Mouse (Mus musculus): Measurements from ENCODE around the gene Tbxa2r. TPM values are rescaled to one million over a fixed set of nuclear protein-coding genes. Genes with fewer than 3 reads are reported as not detected.

The Tbxa2r gene
- total and polyA plus RNA-seq, 3 experiments, result 0.12 to 0.30 (median 0.13) TPM

- H3K4me1 ChIP-seq (ENCODE audit: control insufficient read depth in 1 of 2, insufficient read depth in 2 of 2), result peaks cover 6 to 18% of the 10 kb centered on the region in 2 experiments
- peak overlapping the region; percentile 64; the same call in 1 of the 2 replicates for H3K4me2 ChIP-seq (ENCODE audit: insufficient read depth, low read depth, poor library complexity, severe bottlenecking)
- peak overlapping the region; percentile 84 for H3K9ac ChIP-seq (ENCODE audit: insufficient read depth, low read depth)
- dilution Hi-C loops (cut with MboI; ENCODE audit: extremely low pct_ligation_motif_present, extremely low pct_unique_long_range_greater_than_20kb, low sequenced_read_pairs) (no loop called here), in situ Hi-C loops (cut with MboI; ENCODE audit: low pct_ligation_motif_present, low pct_unique_long_range_greater_than_20kb, low sequenced_read_pairs) (loop anchor here (5.0 kb wide), 1 partner anchor 148 kb away; no protein-coding TSS in a partner anchor)
- peaks cover 39 to 41% of the 10 kb centered on the region in 2 experiments for H3K36me3 ChIP-seq (replicated peaks in 1 of 2; ENCODE audit: control insufficient read depth in 1 of 2, insufficient read depth in 1 of 2, low read length in 1 of 2)
- peaks cover 19% of the 10 kb centered on the region for H3K79me2 ChIP-seq (replicated peaks; ENCODE audit: control insufficient read depth, extremely low read depth, insufficient read depth, poor library complexity, severe bottlenecking)
- 0 out of 2 replicates have a peak, but pooled peaks have one; percentile 4 for TF ChIP-seq SIN3A (IDR thresholded peaks at IDR 0.05; ENCODE audit: low read length)
- 0 out of 2 replicates have a peak, but pooled peaks have one; percentile 4 for TF ChIP-seq KAT2A (IDR thresholded peaks at IDR 0.05; ENCODE audit: insufficient replicate concordance, low read length)
- no peak for TF ChIP-seq USF2 (conservative IDR thresholded peaks at IDR 0.05; ENCODE audit: low read depth, low read length)
- no peak for TF ChIP-seq CHD1 (IDR thresholded peaks at IDR 0.05; ENCODE audit: low read depth, low read length)
- no peak; the same call in 1 of the 2 replicates for TF ChIP-seq TCF12 (IDR thresholded peaks at IDR 0.05; ENCODE audit: low read depth, low read length)
- peak; percentile 51 for TF ChIP-seq MXI1 (IDR thresholded peaks at IDR 0.05; ENCODE audit: low read depth, low read length)
- no peak for TF ChIP-seq RAD21 (IDR thresholded peaks at IDR 0.05; ENCODE audit: low read depth, low read length)
- peak; percentile 8; the same call in 1 of the 2 replicates for TF ChIP-seq ZMIZ1 (IDR thresholded peaks at IDR 0.05; ENCODE audit: low read depth, low read length)
- no peak for TF ChIP-seq TBP (conservative IDR thresholded peaks at IDR 0.05; ENCODE audit: low read depth, low read length)
- TF ChIP-seq NELFE (IDR thresholded peaks at IDR 0.05; ENCODE audit: low read depth, low read length), result no peak
- TF ChIP-seq USF1 (IDR thresholded peaks at IDR 0.05; ENCODE audit: low read depth, low read length), result no peak
- peak; percentile 74 for TF ChIP-seq BHLHE40 (IDR thresholded peaks at IDR 0.05; ENCODE audit: low read depth, low read length)
- no peak; the same call in 1 of the 2 replicates for TF ChIP-seq MAX (IDR thresholded peaks at IDR 0.05; ENCODE audit: low read length)
- TF ChIP-seq RCOR1 (conservative IDR thresholded peaks at IDR 0.05; ENCODE audit: low read depth, low read length), result peak; percentile 39; the same call in 1 of the 2 replicates
- TF ChIP-seq MAZ (IDR thresholded peaks at IDR 0.05; ENCODE audit: low read depth, low read length), result peak; percentile 24; the same call in 1 of the 2 replicates
- no peak for TF ChIP-seq ELF1 (IDR thresholded peaks at IDR 0.05; ENCODE audit: low read depth, low read length)
- DNase-seq (ENCODE audit: extremely low read depth), result no peak
- H3K27ac ChIP-seq (ENCODE audit: insufficient read depth, low read depth), result peak overlapping the region; percentile 49; the same call in 1 of the 2 replicates
- no peaks in the 10 kb centered on the region for H3K9me3 ChIP-seq (replicated peaks; ENCODE audit: low read length)
- no peaks in the 10 kb centered on the region for H3K27me3 ChIP-seq (replicated peaks)
- H3K4me3 ChIP-seq (replicated peaks in 1 of 3; ENCODE audit: low read depth in 2 of 3, low read length in 2 of 3, poor library complexity in 1 of 3), result peak overlapping the region; percentile 82 to 96 (median 87)
Measured at GRCm38 (mm10) chr10:81384605-81384982, 56.1 kb downstream of the Tbxa2r start.

Other genes with a start within 250 kb of the Tbxa2r start
Only the 20 nearest of the 33 such genes appear.
- 0.29 TPM in 1 of 2 replicates, not detected in the other for gene 4930442H23Rik, start 144.9 kb upstream of the Tbxa2r start, total RNA-seq (2012; rRNA removed)
- not detected in 2 replicates for gene 4930442H23Rik, start 144.9 kb upstream of the Tbxa2r start, total RNA-seq (2014; rRNA removed)
- 0.27 and 0.35 TPM in 2 replicates for gene 4930442H23Rik, start 144.9 kb upstream of the Tbxa2r start, polyA plus RNA-seq (2012; ENCODE audit: insufficient read length, low read depth)
- 0.08 TPM in 1 of 2 replicates, not detected in the other for gene Nmrk2, start 126.7 kb upstream of the Tbxa2r start, total RNA-seq (2012; rRNA removed)
- not detected in 2 replicates for gene Nmrk2, start 126.7 kb upstream of the Tbxa2r start, total RNA-seq (2014; rRNA removed)
- gene Nmrk2, start 126.7 kb upstream of the Tbxa2r start, polyA plus RNA-seq (2012; ENCODE audit: insufficient read length, low read depth), result not detected in 2 replicates
- gene Atcay, start 97.9 kb upstream of the Tbxa2r start, total RNA-seq (2012; rRNA removed), result 0.08 and 0.17 TPM in 2 replicates
- gene Atcay, start 97.9 kb upstream of the Tbxa2r start, total RNA-seq (2014; rRNA removed), result 0.05 TPM in 1 of 2 replicates, not detected in the other
- gene Atcay, start 97.9 kb upstream of the Tbxa2r start, polyA plus RNA-seq (2012; ENCODE audit: insufficient read length, low read depth), result 0.06 and 0.12 TPM in 2 replicates
- 5.5 and 13.5 TPM in 2 replicates for gene Zfr2, start 95.6 kb upstream of the Tbxa2r start, total RNA-seq (2012; rRNA removed)
- gene Zfr2, start 95.6 kb upstream of the Tbxa2r start, total RNA-seq (2014; rRNA removed), result 1.0 and 1.2 TPM in 2 replicates
- gene Zfr2, start 95.6 kb upstream of the Tbxa2r start, polyA plus RNA-seq (2012; ENCODE audit: insufficient read length, low read depth), result 2.4 and 2.7 TPM in 2 replicates
- 2.9 and 3.9 TPM in 2 replicates for gene Matk, start 75.8 kb upstream of the Tbxa2r start, total RNA-seq (2012; rRNA removed)
- 4.9 and 5.2 TPM in 2 replicates for gene Matk, start 75.8 kb upstream of the Tbxa2r start, total RNA-seq (2014; rRNA removed)
- 2.1 and 2.5 TPM in 2 replicates for gene Matk, start 75.8 kb upstream of the Tbxa2r start, polyA plus RNA-seq (2012; ENCODE audit: insufficient read length, low read depth)
- 128 and 140 TPM in 2 replicates for gene Mrpl54, start 61.8 kb upstream of the Tbxa2r start, total RNA-seq (2012; rRNA removed)
- gene Mrpl54, start 61.8 kb upstream of the Tbxa2r start, total RNA-seq (2014; rRNA removed), result 131 and 167 TPM in 2 replicates
- gene Mrpl54, start 61.8 kb upstream of the Tbxa2r start, polyA plus RNA-seq (2012; ENCODE audit: insufficient read length, low read depth), result 104 and 120 TPM in 2 replicates
- 104 and 149 TPM in 2 replicates for gene Apba3, start 61.8 kb upstream of the Tbxa2r start, total RNA-seq (2012; rRNA removed)
- 40.2 and 43.4 TPM in 2 replicates for gene Apba3, start 61.8 kb upstream of the Tbxa2r start, total RNA-seq (2014; rRNA removed)
- 43.2 and 47.4 TPM in 2 replicates for gene Apba3, start 61.8 kb upstream of the Tbxa2r start, polyA plus RNA-seq (2012; ENCODE audit: insufficient read length, low read depth)
- 4.8 and 7.2 TPM in 2 replicates for gene Tjp3, start 37.1 kb upstream of the Tbxa2r start, total RNA-seq (2012; rRNA removed)
- 0.42 TPM in 1 of 2 replicates, not detected in the other for gene Tjp3, start 37.1 kb upstream of the Tbxa2r start, total RNA-seq (2014; rRNA removed)
- 0.76 and 0.97 TPM in 2 replicates for gene Tjp3, start 37.1 kb upstream of the Tbxa2r start, polyA plus RNA-seq (2012; ENCODE audit: insufficient read length, low read depth)
- gene Pip5k1c, start 35.8 kb upstream of the Tbxa2r start, total RNA-seq (2012; rRNA removed), result 12.6 and 17.9 TPM in 2 replicates
- gene Pip5k1c, start 35.8 kb upstream of the Tbxa2r start, total RNA-seq (2014; rRNA removed), result 11.4 and 11.7 TPM in 2 replicates
- 46.7 and 51.4 TPM in 2 replicates for gene Pip5k1c, start 35.8 kb upstream of the Tbxa2r start, polyA plus RNA-seq (2012; ENCODE audit: insufficient read length, low read depth)
- gene Cactin, start 7.6 kb upstream of the Tbxa2r start, total RNA-seq (2012; rRNA removed), result 34.6 and 39.7 TPM in 2 replicates
- 19.9 and 21.4 TPM in 2 replicates for gene Cactin, start 7.6 kb upstream of the Tbxa2r start, total RNA-seq (2014; rRNA removed)
- gene Cactin, start 7.6 kb upstream of the Tbxa2r start, polyA plus RNA-seq (2012; ENCODE audit: insufficient read length, low read depth), result 39.3 and 39.5 TPM in 2 replicates
- 0.04 and 0.08 TPM in 2 replicates for gene Gipc3, start 14.5 kb downstream of the Tbxa2r start, total RNA-seq (2012; rRNA removed)
- gene Gipc3, start 14.5 kb downstream of the Tbxa2r start, total RNA-seq (2014; rRNA removed), result not detected in 2 replicates
- 0.09 TPM in 1 of 2 replicates, not detected in the other for gene Gipc3, start 14.5 kb downstream of the Tbxa2r start, polyA plus RNA-seq (2012; ENCODE audit: insufficient read length, low read depth)
- gene Hmg20b, start 21.7 kb downstream of the Tbxa2r start, total RNA-seq (2012; rRNA removed), result 17.0 and 18.7 TPM in 2 replicates
- gene Hmg20b, start 21.7 kb downstream of the Tbxa2r start, total RNA-seq (2014; rRNA removed), result 7.4 and 7.9 TPM in 2 replicates
- gene Hmg20b, start 21.7 kb downstream of the Tbxa2r start, polyA plus RNA-seq (2012; ENCODE audit: insufficient read length, low read depth), result 37.3 and 39.6 TPM in 2 replicates
- gene Mfsd12, start 28.8 kb downstream of the Tbxa2r start, total RNA-seq (2012; rRNA removed), result 9.5 and 12.9 TPM in 2 replicates
- gene Mfsd12, start 28.8 kb downstream of the Tbxa2r start, total RNA-seq (2014; rRNA removed), result 4.0 and 5.2 TPM in 2 replicates
- 7.4 and 8.7 TPM in 2 replicates for gene Mfsd12, start 28.8 kb downstream of the Tbxa2r start, polyA plus RNA-seq (2012; ENCODE audit: insufficient read length, low read depth)
- 5.2 and 7.2 TPM in 2 replicates for gene 4930404N11Rik, start 37.1 kb downstream of the Tbxa2r start, total RNA-seq (2012; rRNA removed)
- gene 4930404N11Rik, start 37.1 kb downstream of the Tbxa2r start, total RNA-seq (2014; rRNA removed), result 0.23 TPM in 1 of 2 replicates, not detected in the other
- 2.2 and 2.7 TPM in 2 replicates for gene 4930404N11Rik, start 37.1 kb downstream of the Tbxa2r start, polyA plus RNA-seq (2012; ENCODE audit: insufficient read length, low read depth)
- 38.8 and 44.5 TPM in 2 replicates for gene Fzr1, start 49.8 kb downstream of the Tbxa2r start, total RNA-seq (2012; rRNA removed)
- 29.5 and 33.1 TPM in 2 replicates for gene Fzr1, start 49.8 kb downstream of the Tbxa2r start, total RNA-seq (2014; rRNA removed)
- gene Fzr1, start 49.8 kb downstream of the Tbxa2r start, polyA plus RNA-seq (2012; ENCODE audit: insufficient read length, low read depth), result 67.7 and 75.4 TPM in 2 replicates
- gene Dohh, start 55.7 kb downstream of the Tbxa2r start, total RNA-seq (2012; rRNA removed), result 131 and 143 TPM in 2 replicates
- 81.7 and 83.0 TPM in 2 replicates for gene Dohh, start 55.7 kb downstream of the Tbxa2r start, total RNA-seq (2014; rRNA removed)
- 78.2 and 93.5 TPM in 2 replicates for gene Dohh, start 55.7 kb downstream of the Tbxa2r start, polyA plus RNA-seq (2012; ENCODE audit: insufficient read length, low read depth)
- 1.2 and 1.5 TPM in 2 replicates for gene Gm48551, start 55.7 kb downstream of the Tbxa2r start, total RNA-seq (2012; rRNA removed)
- 0.96 and 1.0 TPM in 2 replicates for gene Gm48551, start 55.7 kb downstream of the Tbxa2r start, total RNA-seq (2014; rRNA removed)
- gene Gm48551, start 55.7 kb downstream of the Tbxa2r start, polyA plus RNA-seq (2012; ENCODE audit: insufficient read length, low read depth), result 3.2 and 3.4 TPM in 2 replicates
- 0.29 and 1.1 TPM in 2 replicates for gene Gm48552, start 60.3 kb downstream of the Tbxa2r start, total RNA-seq (2012; rRNA removed)
- gene Gm48552, start 60.3 kb downstream of the Tbxa2r start, total RNA-seq (2014; rRNA removed), result 0.65 and 0.98 TPM in 2 replicates
- 0.46 and 1.2 TPM in 2 replicates for gene Gm48552, start 60.3 kb downstream of the Tbxa2r start, polyA plus RNA-seq (2012; ENCODE audit: insufficient read length, low read depth)
- gene Smim24, start 64.3 kb downstream of the Tbxa2r start, total RNA-seq (2012; rRNA removed), result 0.13 and 0.34 TPM in 2 replicates
- gene Smim24, start 64.3 kb downstream of the Tbxa2r start, total RNA-seq (2014; rRNA removed), result not detected in 2 replicates
- 0.64 TPM in 1 of 2 replicates, not detected in the other for gene Smim24, start 64.3 kb downstream of the Tbxa2r start, polyA plus RNA-seq (2012; ENCODE audit: insufficient read length, low read depth)
- gene Nfic, start 126.9 kb downstream of the Tbxa2r start, total RNA-seq (2012; rRNA removed), result 4.4 and 4.7 TPM in 2 replicates
- gene Nfic, start 126.9 kb downstream of the Tbxa2r start, total RNA-seq (2014; rRNA removed), result 0.07 and 0.34 TPM in 2 replicates
- gene Nfic, start 126.9 kb downstream of the Tbxa2r start, polyA plus RNA-seq (2012; ENCODE audit: insufficient read length, low read depth), result 3.8 and 4.0 TPM in 2 replicates